Mouse (Mus musculus): ENCODE measurements at regions not wholly inside any gene's neighbourhood (a gene's known extent, or its start where the extent isn't known, plus 50 kb on each side); places are given as distances from the start of the nearest gene placed in this dataset.
"Not testable (repeated sequence)": the region's sequence is repeated elsewhere in the genome, so short reads cannot be mapped to it uniquely, and the experiment has no call there.

GRCm38 (mm10) chr4:153160115-153160514 is 322.5 kb downstream of the Ajap1 start:
- no peak for DNase-seq (ENCODE audit: low spot score in 2 of 2)

GRCm38 (mm10) chr4:153157572-153157971 is 325.0 kb downstream of the Ajap1 start:
- DNase-seq (ENCODE audit: low spot score in 2 of 2) = no peak

GRCm38 (mm10) chr4:153152923-153153322 is 329.7 kb downstream of the Ajap1 start:
- not testable (repeated sequence) for DNase-seq (ENCODE audit: low spot score in 2 of 2)

- DNase-seq (ENCODE audit: low spot score in 2 of 2) = no peak
These were observed 349.5 kb downstream of the Ajap1 start for GRCm38 (mm10) chr4:153133147-153133546.

GRCm38 (mm10) chr4:153129345-153129744 is 353.3 kb downstream of the Ajap1 start:
- DNase-seq (ENCODE audit: low spot score in 2 of 2) = no peak

GRCm38 (mm10) chr4:153128162-153128561 is 354.4 kb downstream of the Ajap1 start:
- no peak for DNase-seq (ENCODE audit: low spot score in 2 of 2)

- DNase-seq (ENCODE audit: low spot score in 2 of 2) = no peak
These were observed 362.1 kb downstream of the Ajap1 start for GRCm38 (mm10) chr4:153120480-153120879.

- no peak for DNase-seq (ENCODE audit: low spot score in 2 of 2)
These were observed 362.9 kb downstream of the Ajap1 start for GRCm38 (mm10) chr4:153119647-153120102.

- DNase-seq (ENCODE audit: low spot score in 2 of 2) = no peak
These were observed 363.6 kb downstream of the Ajap1 start for GRCm38 (mm10) chr4:153118824-153119646.

GRCm38 (mm10) chr4:153114998-153115397 is 367.6 kb downstream of the Ajap1 start:
- DNase-seq (ENCODE audit: low spot score in 2 of 2) = no peak

- no peak for DNase-seq (ENCODE audit: low spot score in 2 of 2)
These were observed 369.0 kb downstream of the Ajap1 start for GRCm38 (mm10) chr4:153113577-153113976.

- no peak for DNase-seq (ENCODE audit: low spot score in 2 of 2)
These were observed 372.3 kb downstream of the Ajap1 start for GRCm38 (mm10) chr4:153110291-153110746.

- DNase-seq (ENCODE audit: low spot score in 2 of 2) = no peak
These were observed 384.0 kb downstream of the Ajap1 start for GRCm38 (mm10) chr4:153098591-153098990.

- no peak for DNase-seq (ENCODE audit: low spot score in 2 of 2)
These were observed 385.0 kb downstream of the Ajap1 start for GRCm38 (mm10) chr4:153097601-153098000.

- DNase-seq (ENCODE audit: low spot score in 2 of 2) = no peak
These were observed 389.5 kb downstream of the Ajap1 start for GRCm38 (mm10) chr4:153093129-153093528.

- DNase-seq (ENCODE audit: low spot score in 2 of 2) = no peak
These were observed 400.4 kb downstream of the Ajap1 start for GRCm38 (mm10) chr4:153082166-153082565.

GRCm38 (mm10) chr4:153074590-153074989 is 408.0 kb downstream of the Ajap1 start:
- DNase-seq (ENCODE audit: low spot score in 2 of 2) = no peak

GRCm38 (mm10) chr4:153070190-153070745 is 412.3 kb downstream of the Ajap1 start:
- DNase-seq (ENCODE audit: low spot score in 2 of 2) = no peak

GRCm38 (mm10) chr4:153068484-153069033 is 414.1 kb downstream of the Ajap1 start:
- no peak for DNase-seq (ENCODE audit: low spot score in 2 of 2)

GRCm38 (mm10) chr4:153064021-153064605 is 418.5 kb downstream of the Ajap1 start:
- DNase-seq (ENCODE audit: low spot score in 2 of 2) = no peak

GRCm38 (mm10) chr4:153063402-153063801 is 419.2 kb downstream of the Ajap1 start:
- DNase-seq (ENCODE audit: low spot score in 2 of 2) = no peak

- no peak for DNase-seq (ENCODE audit: low spot score in 2 of 2)
These were observed 424.5 kb downstream of the Ajap1 start for GRCm38 (mm10) chr4:153058152-153058551.

Data from urinary bladder, postnatal 36 days (tissue).